Mouse (Mus musculus): ENCODE measurements around the gene Tcp11l1.

- TF ChIP-seq ZC3H11A (IDR thresholded peaks at IDR 0.05; ENCODE audit: borderline replicate concordance, low read depth, low read length) (no peak), CHD2 (IDR thresholded peaks at IDR 0.05; ENCODE audit: low read depth, low read length) (no peak), MAFK (IDR thresholded peaks at IDR 0.05; ENCODE audit: insufficient read depth, low read depth, low read length) (no peak), HCFC1 (IDR thresholded peaks at IDR 0.05; ENCODE audit: borderline replicate concordance, insufficient read depth, low read length) (no peak), ZNF384 (IDR thresholded peaks at IDR 0.05; ENCODE audit: low read depth, low read length) (no peak)
Measured at GRCm38 (mm10) chr2:104699659-104700058, 12.3 kb downstream of the Tcp11l1 start.

Data from ES-E14 (cell line).